Mouse (Mus musculus) megakaryocyte, embryonic 14.5 days (primary cell): ENCODE results near the gene Srrt.

ENCODE experiments used
- FLI1 ChIP-seq: IDR thresholded peaks from 2 replicates; pipeline ENCODE4 v1.6.1; 2012; ENCODE audit warnings: low read length, inconsistent platforms, mixed read lengths
- GATA1 ChIP-seq: IDR thresholded peaks from 3 replicates; pipeline ENCODE4 v1.6.1; 2012; ENCODE audit warnings: mixed read lengths, low read length, inconsistent platforms, borderline replicate concordance

- TF ChIP-seq GATA1 (no peak), FLI1 (no peak)
Measured at GRCm38 (mm10) chr5:137318570-137318969, 11.1 kb upstream of the Srrt start.
